Mouse (Mus musculus) G1E (cell line): Measurements from ENCODE around the gene Chd5. TPM values are rescaled to one million over a fixed set of nuclear protein-coding genes. Genes with fewer than 3 reads are reported as not detected.

Source experiments
- ATAC-seq: 2 replicates; pipeline ENCODE4 v1.8.0; 2016; ENCODE audit warnings: mild to moderate bottlenecking; ENCODE audit not compliant: insufficient number of reproducible peaks, poor library complexity, low FRiP score, severe bottlenecking; ENCODE audit errors: extremely low read depth
- DNase-seq: peaks from one replicate; pipeline ENCODE4 v3.0.0; 2012; ENCODE audit warnings: low spot score
- H3K27me3 ChIP-seq: 2 replicates; pipeline ENCODE4 v1.6.1; 2012; ENCODE audit warnings: mild to moderate bottlenecking, low read length, inconsistent platforms; ENCODE audit not compliant: insufficient read depth
- H3K36me3 ChIP-seq: replicated peaks from 2 replicates; pipeline ENCODE3; 2012; ENCODE audit warnings: mild to moderate bottlenecking, inconsistent platforms
- H3K4me1 ChIP-seq: 2 replicates; pipeline ENCODE4 v1.6.1; 2012; ENCODE audit warnings: low read depth, low read length, inconsistent platforms, mixed read lengths; ENCODE audit not compliant: insufficient read depth
- H3K4me3 ChIP-seq: 2 replicates; pipeline ENCODE4 v1.5.1; 2012; ENCODE audit warnings: low read depth, mild to moderate bottlenecking, inconsistent platforms, low read length, moderate library complexity, mixed read lengths
- H3K9me3 ChIP-seq: replicated peaks from 2 replicates; pipeline ENCODE4 v1.6.1; 2012; ENCODE audit warnings: inconsistent platforms
- CTCF ChIP-seq: IDR thresholded peaks from 2 replicates; pipeline ENCODE4 v1.5.1; 2012; ENCODE audit warnings: low read depth, low read length, inconsistent platforms, mixed read lengths
- GATA1 ChIP-seq: IDR thresholded peaks from 2 replicates; pipeline ENCODE4 v1.6.1; 2012; ENCODE audit warnings: borderline replicate concordance, low read length, inconsistent platforms, mixed read lengths
- GATA2 ChIP-seq: IDR thresholded peaks from 2 replicates; pipeline ENCODE4 v1.6.1; 2012; ENCODE audit warnings: low read depth, low read length, inconsistent platforms, borderline replicate concordance
- POLR2AphosphoS5 ChIP-seq: IDR thresholded peaks from 2 replicates; pipeline ENCODE4 v1.6.1; 2012; ENCODE audit warnings: low read depth, low read length, inconsistent platforms; ENCODE audit not compliant: insufficient replicate concordance
- TAL1 ChIP-seq: conservative IDR thresholded peaks from 2 replicates; pipeline ENCODE4 v1.6.1; 2012; ENCODE audit warnings: low read depth, low read length, inconsistent platforms, mixed read lengths
- polyA plus RNA-seq: library from polyadenylated mRNA; stranded (reverse); fragments of >175 nt; gene quantifications from 2 replicates; pipeline ENCODE4 v1.2.3, GENCODE M21; 2012
- total RNA-seq, 2 experiments: library from RNA; stranded (forward) in 1 of 2; stranded (reverse) in 1 of 2; fragments of 200-1000 nt in 1 of 2; fragments of >200 nt in 1 of 2; fragmentation: Nextera tagmentation in 1 of 2; gene quantifications; 2 replicates each; pipeline ENCODE4 v1.2.3; 2014 to 2017

Chd5 gene
- total and polyA plus RNA-seq, 3 experiments = under 0.01 to 0.01 TPM; not detected in 1

DNA sequence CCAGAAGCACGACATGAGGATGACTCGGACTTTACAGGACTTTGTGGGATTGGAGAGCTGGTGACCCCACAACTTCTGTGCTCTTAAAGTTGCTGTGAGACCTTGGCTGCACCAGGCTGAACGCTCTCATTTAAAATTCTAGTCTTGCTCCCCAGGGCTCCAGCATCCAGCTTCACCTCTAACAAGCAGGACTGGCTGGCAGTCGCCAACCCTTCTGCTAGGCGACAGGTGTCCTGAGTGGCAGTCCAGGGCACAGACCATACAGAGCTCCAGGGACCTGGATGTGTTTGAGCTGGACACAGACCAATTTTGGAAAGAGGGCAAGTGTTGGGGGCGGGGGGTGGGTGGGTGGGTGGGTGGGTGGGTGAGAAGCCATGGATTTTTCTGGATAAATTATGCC is 679 bp upstream of the Chd5 start:
- Histone ChIP-seq H3K27me3 (no peaks in the 10 kb centered on the region), H3K4me1 (peaks cover 2% of the 10 kb centered on the region; the same call in 1 of the 2 replicates)

DNA sequence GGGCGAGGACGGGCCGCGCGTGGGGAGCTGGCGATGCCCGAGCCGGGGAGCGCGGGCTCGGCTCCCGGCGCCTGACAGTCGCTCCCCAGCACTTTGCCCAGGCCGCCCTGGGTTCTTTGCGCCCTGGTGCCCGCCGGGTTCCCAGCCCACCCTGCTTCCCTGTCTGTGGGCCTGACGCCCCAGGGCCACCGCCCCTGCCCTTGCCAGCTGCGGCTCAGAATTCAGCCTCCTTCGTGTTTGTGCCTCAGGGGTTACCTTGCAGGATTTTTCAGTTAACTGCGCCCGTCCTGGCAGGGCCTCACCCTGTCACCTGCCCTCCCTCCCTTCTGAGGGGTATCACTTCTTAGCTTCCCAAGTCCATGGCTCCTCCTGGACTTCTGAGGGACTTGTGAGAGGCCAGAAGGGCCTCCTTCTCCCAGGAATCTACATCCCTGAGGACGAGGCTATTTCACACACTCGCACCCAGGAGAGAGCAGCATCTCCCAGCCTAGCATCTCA is 891 bp downstream of the Chd5 start:
- no peak for DNase-seq
- ATAC-seq = no peak
- Histone ChIP-seq H3K9me3 (peaks cover 67% of the 10 kb centered on the region), H3K36me3 (peaks cover 14% of the 10 kb centered on the region), H3K4me1 (no peaks in the 10 kb centered on the region), H3K27me3 (no peaks in the 10 kb centered on the region), H3K4me3 (no peak overlapping the region)
- TF ChIP-seq GATA2 (no peak), CTCF (no peak), POLR2AphosphoS5 (no peak), TAL1 (no peak), GATA1 (no peak)

More for the DNA sequence above, 679 bp upstream of the Chd5 start:
- Histone ChIP-seq H3K9me3 (peaks cover 58% of the 10 kb centered on the region), H3K36me3 (peaks cover 30% of the 10 kb centered on the region), H3K4me3 (no peak overlapping the region)
- TF ChIP-seq POLR2AphosphoS5 (no peak), TAL1 (no peak), CTCF (no peak), GATA2 (no peak), GATA1 (no peak)
- no peak for DNase-seq
- no peak for ATAC-seq

DNA sequence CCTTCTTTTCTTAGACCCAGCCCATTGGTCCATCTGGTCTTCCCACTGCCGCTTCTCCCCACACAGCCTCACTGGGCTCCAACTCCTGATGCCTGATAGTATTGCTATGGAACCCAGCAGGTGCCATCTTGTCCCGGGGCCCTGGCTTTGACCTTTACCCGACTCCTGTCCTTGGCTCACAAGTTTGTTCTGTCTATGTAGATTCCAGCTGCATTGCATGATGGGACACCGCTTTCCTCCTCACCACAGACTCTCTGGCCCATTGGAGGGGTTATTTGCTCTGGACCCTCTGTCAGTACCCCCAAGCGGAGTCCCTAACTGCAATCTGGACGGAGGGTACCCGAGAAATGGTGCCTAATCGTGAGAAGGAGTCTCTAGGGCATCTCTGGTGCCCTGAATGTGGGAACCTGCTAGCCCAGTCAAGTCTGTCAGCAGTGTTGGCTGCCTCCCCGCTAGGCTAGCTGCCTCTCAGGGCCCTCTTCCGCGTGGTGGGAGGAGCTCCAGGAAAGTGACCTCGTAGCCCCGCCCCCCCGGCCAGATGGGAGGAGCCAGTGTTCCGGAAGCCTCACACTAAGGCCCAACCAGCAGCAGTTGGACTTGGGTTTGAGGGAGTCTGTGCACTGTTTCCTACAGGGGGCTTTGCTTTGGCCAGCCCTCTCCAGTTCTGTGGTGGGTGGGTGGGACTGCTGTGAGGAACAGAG is 2.3 kb downstream of the Chd5 start:
- no peak for TF ChIP-seq TAL1
- no peak for TF ChIP-seq CTCF
- no peak for TF ChIP-seq POLR2AphosphoS5
- TF ChIP-seq GATA1 = no peak
- no peak for TF ChIP-seq GATA2
- DNase-seq (no peak), ATAC-seq (no peak)
- H3K27me3 ChIP-seq = no peaks in the 10 kb centered on the region
- H3K36me3 ChIP-seq = peaks cover under 1% of the 10 kb centered on the region
- H3K4me1 ChIP-seq = no peaks in the 10 kb centered on the region
- peaks cover 80% of the 10 kb centered on the region for H3K9me3 ChIP-seq
- H3K4me3 ChIP-seq = no peak overlapping the region

DNA sequence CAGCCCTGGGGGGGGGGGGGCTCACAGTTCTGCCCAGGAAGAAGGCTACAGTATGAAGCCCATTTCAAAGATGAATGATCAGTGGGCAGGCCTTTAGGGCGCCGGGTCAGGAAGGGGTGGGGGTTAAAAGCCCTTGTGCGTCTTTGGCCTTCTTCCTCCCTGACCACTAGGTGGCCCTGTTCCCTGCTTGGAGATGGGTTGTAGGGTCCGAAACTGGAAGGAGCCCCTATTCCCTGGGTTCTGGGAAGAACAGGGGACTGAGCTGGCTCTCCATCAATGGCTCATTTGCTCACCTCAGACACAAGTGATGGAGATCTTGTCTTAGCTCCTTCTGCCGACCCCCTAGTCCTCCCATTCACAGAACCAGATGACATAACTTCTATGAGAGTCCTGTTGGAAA is 4.8 kb downstream of the Chd5 start:
- Histone ChIP-seq H3K27me3 (no peaks in the 10 kb centered on the region), H3K36me3 (no peaks in the 10 kb centered on the region), H3K4me1 (no peaks in the 10 kb centered on the region), H3K9me3 (peaks cover 91% of the 10 kb centered on the region), H3K4me3 (no peak overlapping the region)
- DNase-seq = no peak
- no peak for ATAC-seq
- TF ChIP-seq POLR2AphosphoS5 (no peak), GATA2 (no peak), CTCF (no peak), GATA1 (no peak), TAL1 (no peak)

DNA sequence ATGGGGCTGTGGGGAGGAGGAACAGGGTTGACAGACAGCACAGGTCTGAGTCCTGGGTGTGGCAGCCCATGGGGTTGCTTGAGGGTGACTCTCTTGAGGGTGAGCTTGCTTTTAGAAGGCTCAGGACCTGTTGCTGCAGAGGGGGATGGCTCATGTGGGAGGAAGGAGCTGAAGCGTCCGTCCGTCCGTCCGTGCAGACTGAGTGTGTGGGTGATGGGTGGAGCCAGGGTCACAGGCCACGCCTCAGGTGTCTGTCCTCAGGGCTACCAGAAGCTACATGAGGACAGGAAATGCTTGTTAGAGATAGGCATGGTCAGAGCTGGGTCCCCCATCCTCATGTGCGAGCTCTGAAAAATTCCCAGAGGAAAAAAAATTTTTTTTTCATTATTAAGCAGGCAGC is 6.2 kb downstream of the Chd5 start:
- H3K27me3 ChIP-seq = no peaks in the 10 kb centered on the region
- no peak for DNase-seq

DNA sequence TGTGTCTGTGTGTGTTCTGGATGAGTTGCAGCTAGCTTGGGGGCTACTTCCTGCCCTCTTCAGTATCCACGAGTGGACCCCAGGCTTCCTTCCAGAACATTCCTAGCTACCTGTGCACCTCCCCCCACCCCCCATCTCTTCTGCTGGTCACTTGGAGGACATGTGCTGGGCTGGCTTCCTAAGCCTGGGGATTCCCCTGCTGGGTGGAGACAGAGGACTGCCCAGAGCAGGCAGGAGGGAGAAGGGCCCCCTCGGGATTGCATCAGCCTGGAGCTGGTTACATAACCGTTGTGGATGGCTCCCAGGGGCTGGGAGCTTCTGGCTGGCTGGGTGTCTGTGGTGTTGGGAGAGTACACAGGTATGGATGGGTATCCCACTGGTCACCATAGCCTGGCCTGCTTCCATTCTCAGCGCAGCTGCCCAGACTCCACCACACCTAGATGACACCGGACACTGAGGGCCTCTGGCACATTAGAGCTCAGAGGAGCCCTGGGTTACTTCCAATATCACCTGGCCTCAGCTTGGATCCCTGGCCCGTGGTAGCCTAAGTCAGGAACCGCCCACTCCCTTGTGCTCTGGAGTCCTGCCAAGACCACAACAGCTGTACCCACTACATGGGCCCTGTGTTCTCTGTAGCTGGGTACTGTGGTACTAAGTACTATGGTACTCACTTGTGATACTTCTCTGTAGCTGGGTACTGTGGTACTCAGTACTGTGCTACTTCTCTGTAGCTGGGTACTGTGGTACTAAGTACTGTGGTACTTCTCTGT is 6.9 kb downstream of the Chd5 start:
- no peak overlapping the region for H3K4me3 ChIP-seq
- H3K36me3 ChIP-seq = no peaks in the 10 kb centered on the region
- DNase-seq (no peak), ATAC-seq (no peak)
- peaks cover 89% of the 10 kb centered on the region for H3K9me3 ChIP-seq
- no peak for TF ChIP-seq CTCF
- no peak for TF ChIP-seq GATA2
- TF ChIP-seq GATA1 = no peak
- TF ChIP-seq TAL1 = no peak
- TF ChIP-seq POLR2AphosphoS5 = no peak
- H3K4me1 ChIP-seq = no peaks in the 10 kb centered on the region
- H3K27me3 ChIP-seq = no peaks in the 10 kb centered on the region

More for the DNA sequence above, 6.2 kb downstream of the Chd5 start:
- no peak for ATAC-seq
- TF ChIP-seq POLR2AphosphoS5 (no peak), GATA2 (no peak)
- H3K4me3 ChIP-seq = no peak overlapping the region
- peaks cover 91% of the 10 kb centered on the region for H3K9me3 ChIP-seq
- H3K4me1 ChIP-seq = no peaks in the 10 kb centered on the region
- no peaks in the 10 kb centered on the region for H3K36me3 ChIP-seq
